Comparison of ENCODE assay signal across 23 mouse cellular contexts in genomic region chr4:31425716-31426115, GRCm38 (mm10).
A peak's percentile ranks its signal among the peaks of the same experiment; 100 is the strongest.
DNase-seq lines count a peak whose midpoint lies in the region; ATAC-seq and TF ChIP-seq lines count a peak whose summit lies in the region.
"Had no signal": no experiment of that assay in that cellular context is flagged by ENCODE, and none has a peak within 500 bp of the region (broad histone marks: within the 10 kb centered on the region; RNA-seq: fewer than 3 reads in every experiment).

No protein-coding gene starts in this region.

- no peaks in the 10 kb centered on the region for H3K9me3 ChIP-seq in heart, embryonic 13.5 days
- no peaks in the 10 kb centered on the region for H3K9me3 ChIP-seq in heart, postnatal 0 days (replicated peaks; ENCODE audit: control insufficient read depth, low read length)
- H3K9me3 ChIP-seq in neural tube, embryonic 13.5 days = no peaks in the 10 kb centered on the region
- H3K9me3 ChIP-seq: embryonic facial prominence, embryonic 15.5 days; forebrain, embryonic 10.5 days; hindbrain, embryonic 12.5 days had no signal

- no peaks in the 10 kb centered on the region for H3K36me3 ChIP-seq in heart, embryonic 13.5 days
- no peaks in the 10 kb centered on the region for H3K36me3 ChIP-seq in heart, postnatal 0 days (replicated peaks; ENCODE audit: control insufficient read depth, insufficient read depth, low read length)
- H3K36me3 ChIP-seq in neural tube, embryonic 13.5 days = no peaks in the 10 kb centered on the region
- H3K36me3 ChIP-seq: embryonic facial prominence, embryonic 15.5 days; forebrain, embryonic 10.5 days; hindbrain, embryonic 12.5 days had no signal

- no peaks in the 10 kb centered on the region for H3K27me3 ChIP-seq in heart, embryonic 13.5 days (replicated peaks)
- H3K27me3 ChIP-seq in heart, postnatal 0 days (ENCODE audit: control insufficient read depth, insufficient read depth, low read length) = no peaks in the 10 kb centered on the region
- H3K27me3 ChIP-seq in neural tube, embryonic 13.5 days = no peaks in the 10 kb centered on the region
- H3K27me3 ChIP-seq: embryonic facial prominence, embryonic 15.5 days; hindbrain, embryonic 12.5 days had no signal

- no peak for TF ChIP-seq CTCF in heart, postnatal 0 days (IDR thresholded peaks at IDR 0.05; ENCODE audit: low read depth)

- H3K4me1 ChIP-seq in heart, embryonic 13.5 days = peaks cover 33% of the 10 kb centered on the region
- no peaks in the 10 kb centered on the region for H3K4me1 ChIP-seq in heart, postnatal 0 days (ENCODE audit: control insufficient read depth, insufficient read depth)
- peaks cover 9% of the 10 kb centered on the region; the same call in 1 of the 2 replicates for H3K4me1 ChIP-seq in neural tube, embryonic 13.5 days (replicated peaks)
- H3K4me1 ChIP-seq: embryonic facial prominence, embryonic 15.5 days; hindbrain, embryonic 12.5 days had no signal

- H3K9ac ChIP-seq in heart, embryonic 13.5 days = no peak overlapping the region
- H3K9ac ChIP-seq in heart, postnatal 0 days (replicated peaks; ENCODE audit: low read depth, low read length) = no peak overlapping the region
- H3K9ac ChIP-seq in neural tube, embryonic 13.5 days = no peak overlapping the region
- H3K9ac ChIP-seq: embryonic facial prominence, embryonic 15.5 days; hindbrain, embryonic 12.5 days had no signal

- TF ChIP-seq EP300 in heart, postnatal 0 days (IDR thresholded peaks at IDR 0.05; ENCODE audit: low read depth) = no peak

- H3K27ac ChIP-seq in heart, embryonic 13.5 days (replicated peaks) = peak overlapping the region; percentile 86
- H3K27ac ChIP-seq in heart, postnatal 0 days (ENCODE audit: low read depth) = peak overlapping the region; percentile 51; the same call in 1 of the 2 replicates
- H3K27ac ChIP-seq in neural tube, embryonic 13.5 days (replicated peaks) = 0 out of 2 replicates have a peak overlapping the region, but pooled peaks have one; percentile 38
- H3K27ac ChIP-seq: embryonic facial prominence, embryonic 15.5 days; forebrain, embryonic 10.5 days; gastrocnemius, adult 2 months; hindbrain, embryonic 12.5 days; hindbrain, postnatal 0 days had no signal

- peak; percentile 59 for DNase-seq in heart, adult 11 months
- no peak for DNase-seq in heart, postnatal 10 days
- no peak for DNase-seq in heart, postnatal 14 days
- DNase-seq in heart, postnatal 0 days (ENCODE audit: low spot score) = no peak
- no peak for DNase-seq in heart, postnatal 25 days (ENCODE audit: low spot score)
- no peak for DNase-seq in neural tube, embryonic 10.5 days (ENCODE audit: extremely low spot score, low spot score)
- DNase-seq: adrenal gland, postnatal 10 days; B cell, adult 2 months; cerebellum, adult 11 months; cerebellum, adult 8-10 months; cerebellum, postnatal 14 days; embryo, embryonic 11 days; gastrocnemius, adult 2 months; gastrocnemius, postnatal 25 days; kidney, adult 8-10 months had no signal

- H3K4me3 ChIP-seq in heart, embryonic 13.5 days = no peak overlapping the region
- H3K4me3 ChIP-seq in heart, postnatal 0 days (ENCODE audit: low read depth, low read length) = no peak overlapping the region
- no peak overlapping the region for H3K4me3 ChIP-seq in neural tube, embryonic 13.5 days
- H3K4me3 ChIP-seq: embryonic facial prominence, embryonic 15.5 days; erythroblast, embryonic 14.5 days; forebrain, embryonic 10.5 days; gastrocnemius, adult 2 months; hindbrain, embryonic 12.5 days had no signal

- H3K4me2 ChIP-seq in heart, embryonic 13.5 days = no peak overlapping the region
- no peak overlapping the region for H3K4me2 ChIP-seq in heart, postnatal 0 days (ENCODE audit: low read depth, low read length)
- no peak overlapping the region for H3K4me2 ChIP-seq in neural tube, embryonic 13.5 days
- H3K4me2 ChIP-seq: embryonic facial prominence, embryonic 15.5 days; hindbrain, embryonic 12.5 days had no signal

- no peak for ATAC-seq in heart, embryonic 13.5 days (ENCODE audit: extremely low read depth, insufficient number of reproducible peaks, low FRiP score, low TSS enrichment)
- ATAC-seq in heart, postnatal 0 days (ENCODE audit: insufficient read depth, low read depth) = no peak
- no peak for ATAC-seq in neural tube, embryonic 13.5 days (ENCODE audit: low read depth)
- ATAC-seq: forebrain, embryonic 14.5 days; hindbrain, postnatal 0 days had no signal

- intact Hi-C loops in heart, postnatal 10 days (cut with DNase I) = loop anchor here (10.0 kb wide), 1 partner anchor 509 kb away; no protein-coding TSS in a partner anchor
- intact Hi-C loops in heart, postnatal 14 days (cut with DNase I) = loop anchor here (10.0 kb wide), 1 partner anchor 139 kb away; no protein-coding TSS in a partner anchor
- intact Hi-C loops in heart, postnatal 25 days (cut with DNase I) = no loop called here

- 61% methylated on average over 4 of the region's 4 CpGs for WGBS in heart, embryonic 13.5 days
- 68% methylated on average over 4 of the region's 4 CpGs for WGBS in heart, postnatal 0 days
- 78% methylated on average over 4 of the region's 4 CpGs for WGBS in neural tube, embryonic 13.5 days
